Mouse (Mus musculus) thymus, postnatal 36 days (tissue): ENCODE data around the gene Prrt3.

Experiments used
- DNase-seq, 2 experiments: peaks; one replicate each; pipeline ENCODE4 v3.0.0; 2022; ENCODE audit warnings: mixed read lengths in 2 of 2

The Prrt3 gene

GRCm38 (mm10) chr6:113444207-113444965 lies 57.3 kb downstream of the Prrt3 start:
- DNase-seq = no peak
